Mouse (Mus musculus) midbrain, embryonic 15.5 days (tissue): ENCODE results near the gene Ankrd66. TPM values are rescaled to one million over a fixed set of nuclear protein-coding genes. Genes with fewer than 3 reads are reported as not detected.

Source experiments
- ATAC-seq: fragments of 200-750 bp; cut with Nextera tagmentation; replicated peaks from 2 replicates; pipeline ENCODE4 v1.8.0; 2017; ENCODE audit warnings: moderate TSS enrichment
- H3K27ac ChIP-seq: fragments of 300-500 bp; sonication (generic); 2 replicates; pipeline ENCODE4 v1.5.1; 2015; ENCODE audit warnings: mild to moderate bottlenecking, inconsistent platforms
- H3K27me3 ChIP-seq: fragments of 300-500 bp; sonication (generic); replicated peaks from 2 replicates; pipeline ENCODE4 v1.6.1; 2015; ENCODE audit warnings: inconsistent platforms
- H3K36me3 ChIP-seq: fragments of 300-500 bp; sonication (generic); replicated peaks from 2 replicates; pipeline ENCODE4 v1.6.1; 2015; ENCODE audit warnings: inconsistent platforms
- H3K4me1 ChIP-seq: fragments of 300-500 bp; sonication (generic); 2 replicates; pipeline ENCODE4 v1.6.1; 2015; ENCODE audit warnings: inconsistent platforms
- H3K4me2 ChIP-seq: fragments of 300-500 bp; sonication (generic); 2 replicates; pipeline ENCODE4 v1.6.1; 2015; ENCODE audit warnings: inconsistent platforms, mild to moderate bottlenecking, moderate library complexity
- H3K4me3 ChIP-seq: fragments of 300-500 bp; sonication (generic); 2 replicates; pipeline ENCODE4 v1.5.1; 2015; ENCODE audit warnings: mild to moderate bottlenecking, inconsistent platforms
- H3K9ac ChIP-seq: fragments of 300-500 bp; sonication (generic); 2 replicates; pipeline ENCODE4 v1.6.1; 2015; ENCODE audit warnings: mild to moderate bottlenecking, inconsistent platforms
- H3K9me3 ChIP-seq: fragments of 300-500 bp; sonication (generic); 2 replicates; pipeline ENCODE4 v1.6.1; 2016; ENCODE audit warnings: inconsistent platforms
- WGBS: fragments of 180-500 bp; shearing (Covaris S2); methylation state at CpG from one replicate; pipeline ENCODE4 v1.1.7; 2015; ENCODE audit warnings: mixed read lengths; 5-methylcytosine and 5-hydroxymethylcytosine counted together
- polyA plus RNA-seq: library from polyadenylated mRNA; unstranded; fragments of >200 nt; fragmentation: Nextera tagmentation; extraction: Ambion mirVana; gene quantifications from 2 replicates; pipeline ENCODE4 v1.2.1, GENCODE M21; 2015

Ankrd66 gene
- 0.43 and 0.50 TPM in 2 replicates for polyA plus RNA-seq

GRCm38 (mm10) chr17:43543539-43543938 is at the start of gene Ankrd66:
Gene Ankrd66 (minus strand): TSS chr17:43543639.
- Histone ChIP-seq H3K9me3 (no peaks in the 10 kb centered on the region), H3K4me2 (no peak within 1 kb of the TSS), H3K9ac (no peak within 1 kb of the TSS), H3K36me3 (no peaks in the 10 kb centered on the region), H3K27ac (no peak within 1 kb of the TSS), H3K4me3 (no peak within 1 kb of the TSS), H3K4me1 (no peaks in the 10 kb centered on the region), H3K27me3 (no peaks in the 10 kb centered on the region)
- no peak for ATAC-seq
- WGBS = 76% methylated on average over 1 of the region's 1 CpGs

- WGBS = 88% methylated on average over 21 of the region's 21 CpGs
- Histone ChIP-seq H3K36me3 (no peaks in the 10 kb centered on the region), H3K9ac (no peak overlapping the region), H3K27ac (no peak overlapping the region), H3K27me3 (no peaks in the 10 kb centered on the region), H3K4me2 (no peak overlapping the region), H3K4me1 (no peaks in the 10 kb centered on the region), H3K4me3 (no peak overlapping the region), H3K9me3 (no peaks in the 10 kb centered on the region)
- no peak for ATAC-seq
These were observed 49.2 kb upstream of the Ankrd66 start for GRCm38 (mm10) chr17:43592296-43593291.

- Histone ChIP-seq H3K9me3 (no peaks in the 10 kb centered on the region), H3K36me3 (no peaks in the 10 kb centered on the region), H3K4me1 (no peaks in the 10 kb centered on the region), H3K9ac (no peak overlapping the region), H3K27ac (no peak overlapping the region), H3K27me3 (no peaks in the 10 kb centered on the region), H3K4me3 (no peak overlapping the region), H3K4me2 (no peak overlapping the region)
- 73% methylated on average over 5 of the region's 5 CpGs for WGBS
- no peak for ATAC-seq
These were observed 47.1 kb upstream of the Ankrd66 start for GRCm38 (mm10) chr17:43590531-43590930.

GRCm38 (mm10) chr17:43589750-43590149 is 46.3 kb upstream of the Ankrd66 start:
- H3K4me2 ChIP-seq = no peak overlapping the region
- no peaks in the 10 kb centered on the region for H3K36me3 ChIP-seq
- no peaks in the 10 kb centered on the region for H3K9me3 ChIP-seq
- WGBS = 93% methylated on average over 6 of the region's 6 CpGs
- no peak for ATAC-seq
- no peak overlapping the region for H3K27ac ChIP-seq
- no peak overlapping the region for H3K9ac ChIP-seq
- no peaks in the 10 kb centered on the region for H3K4me1 ChIP-seq
- no peaks in the 10 kb centered on the region for H3K27me3 ChIP-seq
- no peak overlapping the region for H3K4me3 ChIP-seq

GRCm38 (mm10) chr17:43587278-43587677 is 43.8 kb upstream of the Ankrd66 start:
- no peak overlapping the region for H3K4me3 ChIP-seq
- no peak overlapping the region for H3K27ac ChIP-seq
- WGBS = 90% methylated on average over 2 of the region's 2 CpGs
- H3K4me2 ChIP-seq = no peak overlapping the region
- no peaks in the 10 kb centered on the region for H3K4me1 ChIP-seq
- H3K9me3 ChIP-seq = no peaks in the 10 kb centered on the region
- H3K9ac ChIP-seq = no peak overlapping the region
- H3K36me3 ChIP-seq = no peaks in the 10 kb centered on the region
- no peak for ATAC-seq
- H3K27me3 ChIP-seq = no peaks in the 10 kb centered on the region

GRCm38 (mm10) chr17:43584771-43585170 is 41.3 kb upstream of the Ankrd66 start:
- Histone ChIP-seq H3K9ac (no peak overlapping the region), H3K4me3 (no peak overlapping the region), H3K4me2 (no peak overlapping the region), H3K27me3 (no peaks in the 10 kb centered on the region), H3K9me3 (no peaks in the 10 kb centered on the region), H3K36me3 (no peaks in the 10 kb centered on the region), H3K4me1 (peaks cover 6% of the 10 kb centered on the region; the same call in 1 of the 2 replicates), H3K27ac (no peak overlapping the region)
- no peak for ATAC-seq
- WGBS = 87% methylated on average over 7 of the region's 7 CpGs

GRCm38 (mm10) chr17:43581012-43581467 is 37.6 kb upstream of the Ankrd66 start:
- ATAC-seq = peak; percentile 71
- H3K27me3 ChIP-seq = no peaks in the 10 kb centered on the region
- 23% methylated on average over 8 of the region's 8 CpGs for WGBS
- no peaks in the 10 kb centered on the region for H3K9me3 ChIP-seq
- no peaks in the 10 kb centered on the region for H3K36me3 ChIP-seq
- H3K4me1 ChIP-seq = peaks cover 6% of the 10 kb centered on the region; the same call in 1 of the 2 replicates
- H3K4me3 ChIP-seq = no peak overlapping the region
- H3K9ac ChIP-seq = 0 out of 2 replicates have a peak overlapping the region, but pooled peaks have one; percentile 2
- peak overlapping the region; percentile 29 for H3K4me2 ChIP-seq
- H3K27ac ChIP-seq = peak overlapping the region; percentile 32; the same call in 1 of the 2 replicates

GRCm38 (mm10) chr17:43580456-43580855 is 37.0 kb upstream of the Ankrd66 start:
- H3K9me3 ChIP-seq = no peaks in the 10 kb centered on the region
- peak overlapping the region; percentile 29 for H3K4me2 ChIP-seq
- peak overlapping the region; percentile 32; the same call in 1 of the 2 replicates for H3K27ac ChIP-seq
- peaks cover 6% of the 10 kb centered on the region; the same call in 1 of the 2 replicates for H3K4me1 ChIP-seq
- no peak overlapping the region for H3K4me3 ChIP-seq
- 22% methylated on average over 3 of the region's 3 CpGs for WGBS
- ATAC-seq = 0 out of 2 replicates have a peak, but pooled peaks have one; percentile 37
- H3K36me3 ChIP-seq = no peaks in the 10 kb centered on the region
- 0 out of 2 replicates have a peak overlapping the region, but pooled peaks have one; percentile 2 for H3K9ac ChIP-seq
- no peaks in the 10 kb centered on the region for H3K27me3 ChIP-seq

- Histone ChIP-seq H3K9me3 (no peaks in the 10 kb centered on the region), H3K36me3 (no peaks in the 10 kb centered on the region), H3K4me3 (no peak overlapping the region), H3K4me1 (peaks cover 3% of the 10 kb centered on the region), H3K27me3 (no peaks in the 10 kb centered on the region), H3K9ac (no peak overlapping the region), H3K4me2 (no peak overlapping the region), H3K27ac (no peak overlapping the region)
- WGBS = 17% methylated on average over 3 of the region's 3 CpGs
- no peak for ATAC-seq
These were observed 30.2 kb upstream of the Ankrd66 start for GRCm38 (mm10) chr17:43573624-43574073.

GRCm38 (mm10) chr17:43569287-43569686 is 25.8 kb upstream of the Ankrd66 start:
- Histone ChIP-seq H3K27me3 (no peaks in the 10 kb centered on the region), H3K9me3 (no peaks in the 10 kb centered on the region), H3K4me2 (no peak overlapping the region), H3K4me3 (no peak overlapping the region), H3K36me3 (no peaks in the 10 kb centered on the region), H3K9ac (no peak overlapping the region), H3K4me1 (peaks cover 7% of the 10 kb centered on the region), H3K27ac (no peak overlapping the region)
- WGBS = 56% methylated on average over 7 of the region's 7 CpGs
- no peak for ATAC-seq

- under 1% methylated on average over 34 of the region's 34 CpGs for WGBS
- no peaks in the 10 kb centered on the region for H3K27me3 ChIP-seq
- H3K36me3 ChIP-seq = no peaks in the 10 kb centered on the region
- peaks cover 7% of the 10 kb centered on the region for H3K4me1 ChIP-seq
- H3K9ac ChIP-seq = peak within 1 kb of the TSS; percentile 45
- peak; percentile 90 for ATAC-seq
- 0 out of 2 replicates have a peak within 1 kb of the TSS, but pooled peaks have one; percentile 25 for H3K27ac ChIP-seq
- peak within 1 kb of the TSS; percentile 92 for H3K4me2 ChIP-seq
- H3K9me3 ChIP-seq = no peaks in the 10 kb centered on the region
- H3K4me3 ChIP-seq = peak within 1 kb of the TSS; percentile 49
These were observed 24.8 kb upstream of the Ankrd66 start, which contains the start of gene Pla2g7 for GRCm38 (mm10) chr17:43567992-43568888. Gene Pla2g7 (plus strand): TSS chr17:43568098.
